Mouse (Mus musculus) limb, embryonic 15.5 days (tissue): ENCODE results near the gene Mxd3. TPM values are rescaled to one million over a fixed set of nuclear protein-coding genes. Genes with fewer than 3 reads are reported as not detected.

ENCODE experiments used
- ATAC-seq: fragments of 200-750 bp; cut with Nextera tagmentation; 2 replicates; pipeline ENCODE4 v1.8.0; 2017; ENCODE audit warnings: low read depth, moderate TSS enrichment; ENCODE audit not compliant: insufficient number of reproducible peaks, low FRiP score, low TSS enrichment
- H3K27ac ChIP-seq: fragments of 300-500 bp; sonication (generic); 2 replicates; pipeline ENCODE4 v1.5.1; 2015; ENCODE audit warnings: moderate library complexity, mild to moderate bottlenecking, inconsistent platforms
- H3K27me3 ChIP-seq: fragments of 300-500 bp; sonication (generic); 2 replicates; pipeline ENCODE4 v1.6.1; 2015; ENCODE audit warnings: inconsistent platforms
- H3K36me3 ChIP-seq: fragments of 300-500 bp; sonication (generic); 2 replicates; pipeline ENCODE4 v1.6.1; 2015; ENCODE audit warnings: inconsistent platforms
- H3K4me1 ChIP-seq: fragments of 300-500 bp; sonication (generic); 2 replicates; pipeline ENCODE4 v1.6.1; 2015; ENCODE audit warnings: inconsistent platforms
- H3K4me2 ChIP-seq: fragments of 300-500 bp; sonication (generic); 2 replicates; pipeline ENCODE4 v1.6.1; 2015; ENCODE audit warnings: mild to moderate bottlenecking, inconsistent platforms
- H3K4me3 ChIP-seq: fragments of 300-500 bp; sonication (generic); 2 replicates; pipeline ENCODE4 v1.5.1; 2015; ENCODE audit warnings: mild to moderate bottlenecking, inconsistent platforms
- H3K9ac ChIP-seq: fragments of 300-500 bp; sonication (generic); 2 replicates; pipeline ENCODE4 v1.6.1; 2015; ENCODE audit warnings: inconsistent platforms
- H3K9me3 ChIP-seq: fragments of 300-500 bp; sonication (generic); 2 replicates; pipeline ENCODE4 v1.6.1; 2016; ENCODE audit warnings: inconsistent platforms
- WGBS: fragments of 180-500 bp; shearing (Covaris S2); methylation state at CpG from one replicate; pipeline ENCODE4 v1.1.7; 2015; 5-methylcytosine and 5-hydroxymethylcytosine counted together
- polyA plus RNA-seq: library from polyadenylated mRNA; unstranded; fragments of >200 nt; fragmentation: Nextera tagmentation; extraction: Ambion mirVana; gene quantifications from 2 replicates; pipeline ENCODE4 v1.2.1, GENCODE M21; 2015

Gene Mxd3
- 43.8 and 46.2 TPM in 2 replicates for polyA plus RNA-seq

DNA sequence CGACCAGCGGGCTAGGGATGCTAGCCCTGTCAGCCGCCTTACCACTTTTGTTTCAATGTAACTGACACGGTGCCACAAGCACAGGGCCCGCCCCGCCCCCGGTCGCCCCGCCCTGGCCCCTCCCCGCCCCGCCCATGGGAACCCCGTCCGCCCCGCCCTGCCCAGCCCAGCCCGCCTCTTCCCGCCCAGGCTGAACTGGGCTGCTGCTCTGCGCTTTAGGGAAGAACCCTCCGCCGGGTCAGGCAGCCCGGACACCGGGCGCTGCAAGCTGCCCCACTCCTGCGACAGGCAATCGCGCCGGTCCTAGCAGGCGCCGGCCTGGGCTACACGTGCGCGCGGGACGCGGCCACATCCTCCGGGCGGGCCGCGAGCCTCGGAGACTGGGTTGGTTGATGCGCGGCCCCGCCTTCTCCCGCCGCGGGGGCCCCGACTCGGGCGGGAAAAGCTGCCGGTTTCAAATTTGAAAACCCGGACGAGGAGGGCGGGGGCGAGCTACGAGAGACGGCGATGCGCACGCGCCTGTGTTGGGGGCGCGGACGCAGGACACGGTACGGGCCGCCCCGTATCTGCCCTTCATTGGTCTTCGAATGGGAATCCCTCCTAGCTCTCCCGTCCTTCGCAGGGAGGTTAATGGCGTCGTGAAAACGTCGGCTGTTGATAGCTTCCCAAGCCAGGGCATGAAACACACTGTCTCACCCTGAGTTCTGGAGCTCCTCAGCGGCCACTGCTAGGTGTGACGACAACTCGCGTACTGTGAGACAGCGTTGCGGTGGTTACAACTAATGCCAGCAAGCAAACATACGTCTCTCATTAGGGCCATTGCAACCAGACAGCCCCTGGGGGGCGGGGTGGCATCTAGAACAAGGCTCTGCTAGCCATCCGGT, at the start of gene Mxd3:
TSS of gene Mxd3 (minus strand) at position 141 of the 884 bp plus-strand sequence.
- peaks cover 41% of the 10 kb centered on the region for H3K4me1 ChIP-seq
- peak within 1 kb of the TSS; percentile 93 for H3K4me2 ChIP-seq
- ATAC-seq: peak; percentile 86
- no peaks in the 10 kb centered on the region for H3K9me3 ChIP-seq
- H3K4me3 ChIP-seq: peak within 1 kb of the TSS; percentile 86
- H3K9ac ChIP-seq: peak within 1 kb of the TSS; percentile 62
- peaks cover 17% of the 10 kb centered on the region for H3K36me3 ChIP-seq
- H3K27ac ChIP-seq: peak within 1 kb of the TSS; percentile 92
- no peaks in the 10 kb centered on the region for H3K27me3 ChIP-seq
- under 1% methylated on average over 79 of the region's 82 CpGs for WGBS

DNA sequence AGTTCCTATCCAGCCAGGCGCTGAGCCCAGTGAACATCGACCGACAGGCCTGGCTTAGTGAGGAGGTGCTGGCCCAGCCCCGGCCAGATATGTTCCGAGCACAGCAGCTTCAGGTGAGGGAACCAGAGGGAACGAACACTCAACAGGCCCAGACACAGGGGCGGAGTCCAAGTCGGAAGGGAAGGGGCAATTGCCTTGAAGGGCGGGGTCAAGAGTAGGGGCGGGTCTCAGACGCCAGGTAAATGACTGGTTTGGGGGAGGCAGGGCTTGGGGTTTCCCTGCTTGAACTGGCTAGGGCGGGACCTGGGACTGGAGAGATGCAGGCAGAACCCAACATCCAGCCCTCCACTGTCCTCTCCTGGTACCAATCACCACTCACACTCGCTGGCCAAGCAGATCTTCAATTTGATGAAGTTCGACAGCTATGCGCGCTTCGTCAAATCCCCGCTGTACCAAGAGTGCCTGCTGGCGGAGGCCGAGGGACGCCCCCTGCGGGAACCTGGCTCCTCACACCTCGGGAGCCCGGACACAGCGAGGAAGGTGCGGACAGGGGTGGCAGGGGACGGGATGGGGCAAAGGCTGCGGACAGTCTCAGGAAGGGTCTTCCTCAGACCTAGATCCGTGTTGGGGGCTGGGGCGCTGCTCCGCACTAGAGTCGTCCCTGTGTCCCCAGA, 49.4 kb upstream of the Mxd3 start:
- peaks cover 11% of the 10 kb centered on the region; the same call in 1 of the 2 replicates for H3K4me1 ChIP-seq
- H3K36me3 ChIP-seq: no peaks in the 10 kb centered on the region
- WGBS: 7% methylated on average over 32 of the region's 32 CpGs
- H3K27ac ChIP-seq: no peak overlapping the region
- no peak overlapping the region for H3K9ac ChIP-seq
- no peaks in the 10 kb centered on the region for H3K9me3 ChIP-seq
- no peak for ATAC-seq
- peak overlapping the region; percentile 29 for H3K4me2 ChIP-seq
- H3K27me3 ChIP-seq: peaks cover 47% of the 10 kb centered on the region
- H3K4me3 ChIP-seq: peak overlapping the region; percentile 8; the same call in 1 of the 2 replicates

DNA sequence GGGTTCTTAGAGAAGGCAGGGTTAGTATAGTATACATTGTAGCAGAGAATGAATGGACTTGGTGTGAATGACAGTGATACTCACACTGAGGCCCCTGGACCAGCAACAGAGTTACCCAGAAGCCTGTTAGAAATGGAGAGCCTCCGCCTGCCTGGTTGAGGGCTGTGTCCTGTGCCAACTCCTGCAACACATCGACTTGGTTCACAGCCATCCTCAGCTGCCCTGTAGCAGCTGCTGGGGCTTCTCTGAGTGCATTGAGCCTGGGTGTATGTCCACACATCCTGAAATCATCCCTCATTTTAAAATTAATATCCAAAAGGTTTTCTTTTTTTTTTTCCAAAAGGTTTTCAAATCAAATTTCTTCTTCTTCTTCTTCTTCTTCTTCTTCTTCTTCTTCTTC, 46.3 kb upstream of the Mxd3 start:
- H3K4me1 ChIP-seq: peaks cover 11% of the 10 kb centered on the region; the same call in 1 of the 2 replicates
- ATAC-seq: no peak
- no peaks in the 10 kb centered on the region for H3K9me3 ChIP-seq
- no peaks in the 10 kb centered on the region for H3K36me3 ChIP-seq
- no peak overlapping the region for H3K9ac ChIP-seq
- peaks cover 53% of the 10 kb centered on the region for H3K27me3 ChIP-seq
- H3K4me2 ChIP-seq: no peak overlapping the region
- H3K27ac ChIP-seq: no peak overlapping the region
- H3K4me3 ChIP-seq: no peak overlapping the region
- 63% methylated on average over 2 of the region's 2 CpGs for WGBS

DNA sequence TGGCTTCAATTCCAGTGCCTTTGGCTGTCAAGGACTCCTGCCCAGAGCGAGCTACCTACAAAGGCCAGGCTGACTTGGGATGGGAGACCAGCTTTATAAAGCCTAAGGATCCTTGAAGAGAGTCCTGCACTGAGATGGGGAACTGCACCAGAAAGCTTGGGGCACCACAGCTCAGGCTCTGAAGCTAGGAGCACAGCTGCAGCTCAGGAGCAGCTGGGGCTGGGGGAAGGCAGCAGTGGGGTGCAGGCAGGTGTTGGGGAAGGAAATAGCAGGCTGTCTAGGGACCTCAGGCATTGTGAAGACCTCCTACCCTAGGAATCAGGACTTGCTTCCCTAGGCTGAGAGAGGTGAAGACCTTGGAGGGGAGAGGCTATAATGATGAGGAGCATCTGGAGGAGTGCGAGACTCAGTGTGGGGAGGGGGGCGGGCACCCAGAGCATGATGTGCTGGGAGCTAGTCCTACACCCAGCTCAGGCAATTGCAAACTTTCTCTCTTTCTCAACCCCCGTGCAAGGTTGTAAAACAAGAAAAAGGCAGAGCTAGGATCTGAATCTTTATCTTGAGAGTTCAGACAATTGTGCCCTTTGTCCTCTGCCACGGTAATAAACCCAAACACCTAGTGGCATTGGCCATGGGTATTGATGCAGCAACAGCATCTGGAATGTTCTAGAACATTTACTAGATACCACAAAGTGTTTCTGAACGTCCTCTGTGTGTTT, 44.7 kb upstream of the Mxd3 start:
- ATAC-seq: no peak

DNA sequence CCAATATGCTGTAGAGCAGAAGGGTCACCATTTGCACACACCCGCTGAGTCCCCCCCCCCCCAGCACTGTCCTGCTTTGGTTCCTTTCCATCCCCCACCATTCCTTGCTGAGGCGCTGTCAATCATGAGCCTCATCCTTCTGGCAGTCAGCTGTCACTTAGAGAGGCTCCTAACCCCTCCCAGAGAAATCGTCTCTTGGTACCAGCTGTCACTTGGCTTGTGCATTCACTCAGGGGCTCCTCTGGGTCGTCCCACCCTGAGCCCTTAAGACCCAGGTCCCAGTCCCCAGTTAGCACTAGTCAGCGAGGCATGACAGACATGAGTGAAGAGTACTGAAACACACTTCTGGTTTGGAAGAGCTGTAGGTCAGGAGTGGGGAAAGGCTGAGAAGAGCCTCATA, 42.1 kb upstream of the Mxd3 start:
- H3K36me3 ChIP-seq: no peaks in the 10 kb centered on the region
- 55% methylated on average over 5 of the region's 5 CpGs for WGBS
- H3K4me1 ChIP-seq: peaks cover 2% of the 10 kb centered on the region; the same call in 1 of the 2 replicates
- no peak overlapping the region for H3K4me3 ChIP-seq
- no peak overlapping the region for H3K9ac ChIP-seq
- H3K27me3 ChIP-seq: peaks cover 22% of the 10 kb centered on the region
- H3K27ac ChIP-seq: no peak overlapping the region
- H3K9me3 ChIP-seq: no peaks in the 10 kb centered on the region
- H3K4me2 ChIP-seq: no peak overlapping the region
- ATAC-seq: peak; percentile 32; the same call in 1 of the 2 replicates

More for the DNA sequence above, 44.7 kb upstream of the Mxd3 start:
- WGBS: 59% methylated on average over 6 of the region's 6 CpGs
- Histone ChIP-seq H3K4me3 (no peak overlapping the region), H3K27me3 (peaks cover 44% of the 10 kb centered on the region), H3K36me3 (no peaks in the 10 kb centered on the region), H3K27ac (no peak overlapping the region), H3K4me1 (peaks cover 9% of the 10 kb centered on the region; the same call in 1 of the 2 replicates), H3K9ac (no peak overlapping the region), H3K9me3 (no peaks in the 10 kb centered on the region), H3K4me2 (no peak overlapping the region)

DNA sequence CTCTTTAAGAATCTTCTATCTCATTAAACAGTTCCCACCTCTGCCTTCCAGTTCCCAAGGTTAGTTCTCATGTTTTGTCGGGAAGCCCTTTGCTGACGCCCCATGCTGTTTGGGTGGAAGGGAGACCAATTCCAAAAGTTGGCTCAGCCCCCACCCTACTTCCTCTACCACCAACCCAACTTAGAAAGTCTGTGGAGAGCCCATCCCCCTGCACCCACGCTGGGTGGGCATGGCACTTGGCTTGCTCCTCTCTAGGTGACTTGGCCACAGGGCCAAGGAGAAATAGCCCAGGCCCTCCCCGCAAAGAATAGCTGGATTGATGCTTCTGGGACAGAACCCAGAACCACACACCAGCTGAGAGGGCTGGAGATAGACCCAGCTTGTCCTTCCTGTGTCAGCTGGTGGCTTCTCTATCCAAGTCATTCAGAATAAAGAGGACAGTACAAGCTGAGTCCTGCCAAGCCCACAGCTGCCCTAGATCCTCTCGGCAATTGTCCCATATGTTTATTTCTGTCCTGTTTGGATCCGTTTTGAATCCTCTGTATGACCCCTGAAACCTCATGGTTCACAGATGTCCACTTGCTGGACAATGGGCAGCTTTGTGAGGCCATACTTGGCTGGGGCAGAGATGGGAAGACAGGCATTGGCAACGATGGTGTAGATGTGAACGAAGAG, 41.5 kb upstream of the Mxd3 start:
- WGBS: 66% methylated on average over 8 of the region's 8 CpGs
- H3K9me3 ChIP-seq: no peaks in the 10 kb centered on the region
- peaks cover 2% of the 10 kb centered on the region; the same call in 1 of the 2 replicates for H3K4me1 ChIP-seq
- H3K4me3 ChIP-seq: no peak overlapping the region
- H3K4me2 ChIP-seq: no peak overlapping the region
- no peaks in the 10 kb centered on the region for H3K36me3 ChIP-seq
- ATAC-seq: peak; percentile 59; the same call in 1 of the 2 replicates
- no peak overlapping the region for H3K9ac ChIP-seq
- H3K27me3 ChIP-seq: peaks cover 22% of the 10 kb centered on the region
- no peak overlapping the region for H3K27ac ChIP-seq

DNA sequence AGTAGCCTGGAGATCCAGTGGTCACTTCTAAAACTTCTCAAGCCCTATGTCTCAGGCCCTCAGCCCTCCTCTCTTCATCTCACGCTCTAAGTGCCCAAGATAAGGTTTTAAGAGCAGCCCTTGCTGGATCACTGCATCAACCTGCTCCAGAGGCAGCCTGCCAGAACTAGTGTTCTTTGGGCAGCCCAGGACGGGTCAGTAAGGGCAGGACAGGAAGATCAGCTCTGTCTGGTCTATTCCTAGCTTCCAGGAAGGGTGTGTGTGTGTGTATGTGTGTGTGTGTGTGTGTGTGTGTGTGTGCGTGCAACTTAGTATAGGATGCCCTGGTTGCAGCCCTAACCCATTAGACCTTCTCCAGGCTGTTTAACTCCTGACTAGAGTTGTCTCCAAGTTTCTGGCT, 40.6 kb upstream of the Mxd3 start:
- H3K36me3 ChIP-seq: no peaks in the 10 kb centered on the region
- 65% methylated on average over 3 of the region's 3 CpGs for WGBS
- H3K27ac ChIP-seq: no peak overlapping the region
- H3K4me2 ChIP-seq: no peak overlapping the region
- H3K9me3 ChIP-seq: no peaks in the 10 kb centered on the region
- H3K4me1 ChIP-seq: no peaks in the 10 kb centered on the region; the same call in 1 of the 2 replicates
- ATAC-seq: no peak
- peaks cover 22% of the 10 kb centered on the region for H3K27me3 ChIP-seq
- no peak overlapping the region for H3K9ac ChIP-seq
- no peak overlapping the region for H3K4me3 ChIP-seq

DNA sequence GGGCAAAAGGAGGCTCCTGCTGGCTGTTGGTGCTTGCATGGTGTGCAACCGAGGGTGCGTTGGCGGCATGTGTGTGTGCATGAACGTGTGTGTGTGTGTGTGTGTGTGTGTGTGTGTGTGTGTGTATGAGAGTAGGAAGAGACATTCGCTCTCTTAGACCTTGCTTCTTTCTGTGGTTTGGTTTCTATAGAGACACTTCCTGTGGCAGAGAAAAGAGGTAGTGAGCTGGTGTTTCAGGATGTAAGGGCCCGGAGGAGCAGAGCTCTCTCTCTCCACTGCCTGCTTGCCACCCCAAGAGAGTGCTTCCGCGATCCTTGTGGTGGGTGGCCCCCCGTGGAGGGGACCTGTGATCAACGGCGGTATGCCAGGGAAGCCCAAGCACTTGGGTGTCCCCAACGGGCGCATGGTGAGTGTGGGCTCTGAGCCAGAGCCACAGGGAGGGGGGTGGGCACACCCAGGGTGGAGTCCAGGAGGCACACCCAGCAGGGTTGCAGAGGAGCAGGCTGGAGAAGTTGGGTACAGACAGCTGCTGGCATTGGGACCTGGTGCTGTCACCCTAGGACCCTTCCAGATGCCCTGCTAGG, 40.0 kb upstream of the Mxd3 start, which contains the start of gene Rgs14:
TSS of gene Rgs14 (plus strand) at position 202 of the 584 bp plus-strand sequence.
- Histone ChIP-seq H3K4me2 (0 out of 2 replicates have a peak within 1 kb of the TSS, but pooled peaks have one; percentile 10), H3K4me3 (peak within 1 kb of the TSS; percentile 4; the same call in 1 of the 2 replicates), H3K36me3 (no peaks in the 10 kb centered on the region), H3K9me3 (no peaks in the 10 kb centered on the region), H3K27me3 (peaks cover 22% of the 10 kb centered on the region), H3K4me1 (no peaks in the 10 kb centered on the region; the same call in 1 of the 2 replicates), H3K27ac (no peak within 1 kb of the TSS), H3K9ac (no peak within 1 kb of the TSS)
- no peak for ATAC-seq
- WGBS: 44% methylated on average over 13 of the region's 13 CpGs

DNA sequence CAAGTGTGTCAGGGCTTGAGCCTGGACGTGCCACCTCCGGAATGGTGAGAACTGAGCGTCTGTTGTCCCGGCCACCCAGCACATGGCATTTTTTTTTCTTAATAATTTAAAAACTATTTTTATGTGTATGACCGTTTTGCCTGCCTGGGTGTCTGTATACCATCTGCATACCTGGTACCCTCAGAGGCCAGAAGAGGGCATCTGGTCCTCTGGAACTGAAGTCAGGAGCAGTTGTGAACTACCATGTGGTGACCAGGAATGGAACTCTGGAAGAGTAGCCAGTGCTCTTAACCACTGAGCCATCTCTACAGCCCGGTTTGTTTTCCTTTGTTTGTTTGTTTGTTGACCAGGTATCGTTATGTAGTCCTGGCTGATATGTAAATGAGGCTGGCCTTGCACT, 38.8 kb upstream of the Mxd3 start:
- H3K36me3 ChIP-seq: no peaks in the 10 kb centered on the region
- H3K4me2 ChIP-seq: no peak overlapping the region
- no peak overlapping the region for H3K27ac ChIP-seq
- peaks cover 18% of the 10 kb centered on the region for H3K27me3 ChIP-seq
- no peak overlapping the region for H3K4me3 ChIP-seq
- no peak overlapping the region for H3K9ac ChIP-seq
- ATAC-seq: no peak
- 71% methylated on average over 7 of the region's 7 CpGs for WGBS
- no peaks in the 10 kb centered on the region for H3K9me3 ChIP-seq
- no peaks in the 10 kb centered on the region; the same call in 1 of the 2 replicates for H3K4me1 ChIP-seq

DNA sequence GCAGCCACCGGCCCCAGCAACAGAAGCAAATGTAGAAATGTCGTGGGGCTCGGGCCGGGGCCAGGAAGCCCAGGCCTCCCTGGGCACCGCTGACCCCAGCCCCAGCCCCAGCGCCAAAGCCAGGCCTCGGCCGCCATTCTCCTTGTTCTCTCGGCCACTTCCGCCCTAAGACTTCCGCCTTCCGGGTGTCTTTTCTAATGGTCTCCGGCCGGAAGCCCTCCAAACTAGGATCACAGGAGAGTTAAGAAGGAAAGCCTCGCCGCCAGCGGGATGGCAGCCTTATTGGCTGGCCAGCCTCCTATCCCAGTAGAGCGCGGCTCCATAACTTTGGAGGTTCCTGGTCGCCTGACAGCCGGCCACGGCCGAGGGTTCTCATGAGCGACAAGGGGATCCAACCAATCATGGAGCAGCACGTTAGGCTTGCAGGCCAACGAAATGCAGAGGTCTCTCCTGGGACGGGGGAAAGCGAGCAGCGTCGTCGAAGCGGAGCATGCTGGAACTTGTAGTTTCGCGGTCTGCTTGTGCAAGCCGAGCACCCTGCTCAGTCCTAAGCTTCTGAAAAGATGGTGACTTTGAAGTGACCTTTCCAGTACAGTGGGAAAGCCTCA, 32.9 kb upstream of the Mxd3 start, which contains the start of gene Lman2:
TSS of gene Lman2 (minus strand) at position 331 of the 608 bp plus-strand sequence.
- ATAC-seq: peak; percentile 98
- Histone ChIP-seq H3K9me3 (no peaks in the 10 kb centered on the region), H3K4me3 (peak within 1 kb of the TSS; percentile 90), H3K36me3 (peaks cover 30% of the 10 kb centered on the region), H3K27ac (peak within 1 kb of the TSS; percentile 96), H3K27me3 (no peaks in the 10 kb centered on the region; the same call in 1 of the 2 replicates), H3K4me2 (peak within 1 kb of the TSS; percentile 67), H3K4me1 (peaks cover 20% of the 10 kb centered on the region), H3K9ac (peak within 1 kb of the TSS; percentile 79)
- WGBS: under 1% methylated on average over 35 of the region's 35 CpGs
